Mouse (Mus musculus): ENCODE data around the gene Cacng6. TPM values are rescaled to one million over a fixed set of nuclear protein-coding genes. Genes with fewer than 3 reads are reported as not detected.

Cacng6 gene
- polyA plus RNA-seq, 1 experiment from 2014 or later, result 1.5 TPM

- no peaks in the 10 kb centered on the region for H3K9me3 ChIP-seq
- H3K4me3 ChIP-seq, result no peak overlapping the region
- no peak for ATAC-seq (ENCODE audit: low FRiP score, low read depth)
- no peaks in the 10 kb centered on the region for H3K36me3 ChIP-seq
- H3K27me3 ChIP-seq (replicated peaks), result no peaks in the 10 kb centered on the region
- H3K27ac ChIP-seq, result no peak overlapping the region
- H3K4me2 ChIP-seq (replicated peaks), result no peak overlapping the region
- no peaks in the 10 kb centered on the region for H3K4me1 ChIP-seq
- no peak overlapping the region for H3K9ac ChIP-seq
- 75% methylated on average over 5 of the region's 5 CpGs for WGBS
Observed at GRCm38 (mm10) chr7:3450671-3451070, 26.7 kb downstream of the Cacng6 start.

DNA sequence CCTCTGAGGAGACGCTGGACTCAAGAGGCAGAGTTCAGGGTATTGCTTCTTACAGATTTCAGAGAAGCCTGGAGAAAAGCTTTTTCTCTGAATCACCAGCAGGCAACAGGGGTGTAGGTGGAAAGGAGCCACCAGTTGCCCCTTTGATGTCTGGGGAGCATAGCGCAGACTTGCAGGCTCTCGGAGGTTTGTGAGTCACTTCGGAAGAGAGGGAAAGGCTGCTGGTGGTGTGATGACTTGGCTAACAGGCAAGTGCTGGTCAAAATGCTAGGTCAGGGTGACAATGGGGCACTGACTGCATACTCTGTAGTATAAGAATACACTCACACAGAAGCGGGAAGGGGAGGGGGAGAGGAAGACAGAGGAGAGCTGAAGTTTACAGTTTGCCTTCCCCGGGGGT lies 27.2 kb downstream of the Cacng6 start:
- Histone ChIP-seq H3K27ac (no peak overlapping the region), H3K36me3 (no peaks in the 10 kb centered on the region), H3K4me2 (replicated peaks) (no peak overlapping the region), H3K27me3 (replicated peaks) (no peaks in the 10 kb centered on the region), H3K9me3 (no peaks in the 10 kb centered on the region), H3K9ac (no peak overlapping the region), H3K4me3 (no peak overlapping the region), H3K4me1 (no peaks in the 10 kb centered on the region)
- ATAC-seq (ENCODE audit: low FRiP score, low read depth), result no peak
- 45% methylated on average over 6 of the region's 6 CpGs for WGBS

DNA sequence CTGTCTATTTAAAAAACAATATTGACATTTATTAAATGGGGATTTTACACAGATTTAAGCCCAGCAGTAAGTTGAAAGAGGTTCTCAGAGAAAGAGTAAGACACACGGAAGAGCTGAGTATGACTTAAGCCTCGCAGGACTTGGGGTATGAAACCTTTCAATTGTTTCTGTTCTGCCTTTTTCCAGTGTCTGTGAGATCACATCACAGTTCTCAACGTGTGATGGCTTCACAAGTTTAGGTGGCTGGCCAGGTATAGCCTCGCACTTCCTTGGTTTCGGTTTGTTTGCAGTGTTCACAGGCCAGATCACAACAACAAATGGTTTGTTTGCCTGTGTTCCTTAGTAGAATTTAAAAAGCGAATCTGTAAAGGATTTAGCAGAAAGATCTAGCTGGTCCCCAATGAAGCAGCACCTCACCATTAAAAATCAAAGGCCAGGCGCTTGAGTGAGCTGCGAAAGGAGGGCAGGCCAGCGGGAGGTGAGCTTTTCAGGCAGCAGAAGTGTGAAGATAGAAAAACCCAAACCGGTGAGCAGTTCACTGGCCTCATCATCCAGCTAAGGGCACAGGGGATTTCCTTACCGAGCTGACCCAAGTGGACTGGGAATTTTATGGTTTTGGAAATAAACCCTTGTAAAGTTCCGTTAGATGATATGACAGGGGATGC lies 29.0 kb downstream of the Cacng6 start:
- 57% methylated on average over 12 of the region's 12 CpGs for WGBS
- no peak for ATAC-seq (ENCODE audit: low FRiP score, low read depth)
- Histone ChIP-seq H3K27ac (no peak overlapping the region), H3K9me3 (no peaks in the 10 kb centered on the region), H3K4me3 (no peak overlapping the region), H3K9ac (no peak overlapping the region), H3K27me3 (replicated peaks) (no peaks in the 10 kb centered on the region), H3K4me2 (replicated peaks) (no peak overlapping the region), H3K36me3 (no peaks in the 10 kb centered on the region), H3K4me1 (no peaks in the 10 kb centered on the region)

GRCm38 (mm10) chr7:3453486-3454183 lies 29.6 kb downstream of the Cacng6 start:
- no peak overlapping the region for H3K4me3 ChIP-seq
- no peaks in the 10 kb centered on the region for H3K9me3 ChIP-seq
- 59% methylated on average over 11 of the region's 11 CpGs for WGBS
- no peaks in the 10 kb centered on the region for H3K27me3 ChIP-seq (replicated peaks)
- no peaks in the 10 kb centered on the region for H3K4me1 ChIP-seq
- no peak overlapping the region for H3K27ac ChIP-seq
- no peak overlapping the region for H3K9ac ChIP-seq
- ATAC-seq (ENCODE audit: low FRiP score, low read depth), result no peak
- H3K36me3 ChIP-seq, result no peaks in the 10 kb centered on the region
- no peak overlapping the region for H3K4me2 ChIP-seq (replicated peaks)

- Histone ChIP-seq H3K4me2 (replicated peaks) (no peak overlapping the region), H3K4me3 (no peak overlapping the region), H3K27me3 (replicated peaks) (no peaks in the 10 kb centered on the region), H3K4me1 (no peaks in the 10 kb centered on the region), H3K27ac (no peak overlapping the region), H3K36me3 (no peaks in the 10 kb centered on the region), H3K9ac (no peak overlapping the region), H3K9me3 (no peaks in the 10 kb centered on the region)
- WGBS, result 94% methylated on average over 10 of the region's 10 CpGs
- ATAC-seq (ENCODE audit: low FRiP score, low read depth), result no peak
Observed at GRCm38 (mm10) chr7:3457111-3457840, 33.3 kb downstream of the Cacng6 start.

- Histone ChIP-seq H3K9ac (no peak overlapping the region), H3K4me1 (no peaks in the 10 kb centered on the region), H3K27me3 (replicated peaks) (no peaks in the 10 kb centered on the region), H3K36me3 (no peaks in the 10 kb centered on the region), H3K4me2 (replicated peaks) (no peak overlapping the region), H3K9me3 (no peaks in the 10 kb centered on the region), H3K27ac (no peak overlapping the region), H3K4me3 (no peak overlapping the region)
- no peak for ATAC-seq (ENCODE audit: low FRiP score, low read depth)
- 79% methylated on average over 9 of the region's 9 CpGs for WGBS
Observed at GRCm38 (mm10) chr7:3457841-3458217, 33.8 kb downstream of the Cacng6 start.

GRCm38 (mm10) chr7:3460261-3460660 lies 36.3 kb downstream of the Cacng6 start:
- Histone ChIP-seq H3K4me2 (replicated peaks) (no peak overlapping the region), H3K27ac (no peak overlapping the region), H3K36me3 (no peaks in the 10 kb centered on the region), H3K9me3 (no peaks in the 10 kb centered on the region), H3K4me1 (no peaks in the 10 kb centered on the region), H3K27me3 (replicated peaks) (no peaks in the 10 kb centered on the region), H3K9ac (no peak overlapping the region), H3K4me3 (no peak overlapping the region)
- ATAC-seq (ENCODE audit: low FRiP score, low read depth), result no peak
- 79% methylated on average over 8 of the region's 8 CpGs for WGBS

GRCm38 (mm10) chr7:3463306-3463705 lies 39.3 kb downstream of the Cacng6 start:
- 86% methylated on average over 4 of the region's 4 CpGs for WGBS
- Histone ChIP-seq H3K9ac (no peak overlapping the region), H3K9me3 (no peaks in the 10 kb centered on the region), H3K4me2 (replicated peaks) (no peak overlapping the region), H3K4me3 (no peak overlapping the region), H3K4me1 (no peaks in the 10 kb centered on the region), H3K27ac (no peak overlapping the region), H3K36me3 (no peaks in the 10 kb centered on the region), H3K27me3 (replicated peaks) (no peaks in the 10 kb centered on the region)
- ATAC-seq (ENCODE audit: low FRiP score, low read depth), result no peak

DNA sequence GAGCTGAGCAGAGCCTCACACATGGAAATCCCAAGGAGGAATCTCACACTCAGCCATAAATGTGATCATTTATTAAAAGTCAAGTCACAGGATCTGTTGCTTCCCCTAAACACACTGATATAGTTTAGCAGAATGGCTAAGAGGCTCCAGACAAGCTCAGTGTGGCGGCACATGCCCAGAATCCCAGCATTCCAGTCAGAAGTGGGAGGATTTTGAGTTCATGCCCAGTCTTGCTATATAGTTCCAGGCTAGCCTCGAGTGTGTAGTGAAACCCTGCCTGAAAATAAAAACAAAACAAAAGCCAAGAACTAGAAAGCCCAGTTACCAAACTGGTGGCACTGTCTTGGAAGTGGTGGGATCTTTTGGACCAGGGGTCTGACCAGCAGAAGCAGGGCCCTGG lies 44.6 kb downstream of the Cacng6 start:
- no peak for ATAC-seq (ENCODE audit: low FRiP score, low read depth)
- H3K36me3 ChIP-seq, result no peaks in the 10 kb centered on the region
- H3K9me3 ChIP-seq, result no peaks in the 10 kb centered on the region
- 77% methylated on average over 2 of the region's 2 CpGs for WGBS
- no peak overlapping the region for H3K27ac ChIP-seq
- no peaks in the 10 kb centered on the region for H3K4me1 ChIP-seq
- H3K4me3 ChIP-seq, result no peak overlapping the region
- H3K9ac ChIP-seq, result no peak overlapping the region
- no peaks in the 10 kb centered on the region for H3K27me3 ChIP-seq (replicated peaks)
- H3K4me2 ChIP-seq (replicated peaks), result no peak overlapping the region

DNA sequence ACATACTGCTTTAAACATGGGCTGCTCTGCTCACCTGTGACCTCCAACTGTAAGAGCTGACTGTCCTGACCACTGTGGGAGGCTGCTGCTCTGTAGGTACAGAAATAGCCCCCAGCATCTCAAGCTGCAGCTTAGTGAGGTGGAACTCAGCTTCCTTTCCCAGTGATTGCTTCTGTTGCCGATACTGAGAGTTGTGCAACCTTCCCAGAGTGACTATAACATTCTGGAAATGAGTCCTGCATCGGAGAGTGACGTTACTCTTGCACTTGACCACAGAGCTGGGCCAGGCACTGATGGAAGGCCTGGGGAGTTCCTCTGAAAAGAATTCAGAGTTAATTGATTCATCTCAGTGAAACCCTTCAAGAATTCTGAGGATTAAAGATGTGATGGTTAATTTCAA lies 48.8 kb downstream of the Cacng6 start:
- no peak overlapping the region for H3K27ac ChIP-seq
- no peak overlapping the region for H3K4me3 ChIP-seq
- no peaks in the 10 kb centered on the region for H3K27me3 ChIP-seq (replicated peaks)
- H3K4me2 ChIP-seq (replicated peaks), result no peak overlapping the region
- ATAC-seq (ENCODE audit: low FRiP score, low read depth), result no peak
- H3K9ac ChIP-seq, result no peak overlapping the region
- no peaks in the 10 kb centered on the region for H3K36me3 ChIP-seq
- 0 out of 2 replicates have a peak, but pooled peaks cover 2% of the 10 kb centered on the region for H3K4me1 ChIP-seq
- no peaks in the 10 kb centered on the region for H3K9me3 ChIP-seq
- WGBS, result 89% methylated on average over 3 of the region's 3 CpGs

GRCm38 (mm10) chr7:3474291-3475080 lies 50.5 kb downstream of the Cacng6 start:
- WGBS, result 7% methylated on average over 19 of the region's 19 CpGs
- Histone ChIP-seq H3K27me3 (replicated peaks) (no peaks in the 10 kb centered on the region), H3K4me3 (no peak overlapping the region), H3K27ac (no peak overlapping the region), H3K36me3 (no peaks in the 10 kb centered on the region), H3K4me2 (replicated peaks) (peak overlapping the region; percentile 46), H3K9me3 (no peaks in the 10 kb centered on the region), H3K9ac (no peak overlapping the region), H3K4me1 (0 out of 2 replicates have a peak, but pooled peaks cover 2% of the 10 kb centered on the region)
- no peak for ATAC-seq (ENCODE audit: low FRiP score, low read depth)

DNA sequence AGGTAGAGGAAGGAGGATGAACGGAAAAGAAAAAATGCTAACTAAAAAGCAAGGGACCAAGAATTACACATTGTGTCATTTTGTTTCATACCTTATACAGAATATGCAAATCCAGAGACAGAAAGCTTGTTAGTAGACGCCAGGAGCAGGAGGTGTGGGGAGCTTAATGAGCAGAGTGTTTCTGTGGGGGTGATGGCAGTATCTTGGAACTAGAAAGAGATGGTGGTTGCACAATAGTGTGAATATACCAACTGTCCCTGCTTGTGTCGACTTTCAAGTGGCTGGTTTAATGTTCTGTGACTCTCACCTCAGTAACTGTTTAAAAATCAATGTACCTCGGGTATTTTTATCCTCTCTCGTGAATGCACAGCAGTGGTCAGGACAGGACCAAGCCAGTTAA lies 52.7 kb downstream of the Cacng6 start:
- Histone ChIP-seq H3K9me3 (no peaks in the 10 kb centered on the region), H3K4me1 (0 out of 2 replicates have a peak, but pooled peaks cover 2% of the 10 kb centered on the region), H3K4me2 (replicated peaks) (no peak overlapping the region), H3K27ac (no peak overlapping the region), H3K27me3 (replicated peaks) (no peaks in the 10 kb centered on the region), H3K9ac (no peak overlapping the region), H3K36me3 (no peaks in the 10 kb centered on the region), H3K4me3 (no peak overlapping the region)
- no peak for ATAC-seq (ENCODE audit: low FRiP score, low read depth)
- WGBS, result 81% methylated on average over 5 of the region's 5 CpGs

All from neural tube, embryonic 12.5 days (tissue).